ENCODE assay signal across 8 mouse cellular contexts in the genomic region with DNA sequence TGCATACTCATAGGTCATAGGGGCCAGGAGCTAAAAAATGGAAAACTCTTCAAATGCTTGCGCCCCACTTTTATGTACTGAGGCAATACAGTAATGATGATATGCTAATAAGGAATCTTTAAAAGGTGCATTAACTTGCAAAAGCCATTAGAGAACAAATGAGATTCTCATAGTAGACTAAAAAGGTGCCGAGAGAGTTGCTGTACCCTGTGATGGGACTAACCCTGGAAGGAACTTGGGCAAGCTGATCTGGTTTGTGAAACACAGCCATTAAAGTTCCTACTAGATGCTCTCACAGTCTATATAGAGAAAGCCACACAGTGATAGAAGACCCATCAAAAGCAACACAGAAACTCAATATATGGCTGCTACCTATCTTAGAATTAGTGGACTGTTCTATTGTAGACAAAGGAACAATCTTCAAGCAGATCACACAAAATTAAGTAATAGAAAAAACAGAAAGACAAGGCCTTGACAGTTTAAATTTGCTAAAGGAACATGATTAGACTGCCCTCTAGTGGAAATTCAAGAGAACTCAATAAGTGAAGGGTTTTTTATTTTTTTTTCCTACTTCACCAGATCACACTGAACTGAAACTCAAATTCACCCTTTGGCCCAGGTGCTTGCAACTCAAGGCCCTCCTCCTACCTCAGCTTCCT. TPM values are rescaled to one million over a fixed set of nuclear protein-coding genes. Genes with fewer than 3 reads are reported as not detected.
A peak's percentile ranks its signal among the peaks of the same experiment; 100 is the strongest.
DNase-seq lines count a peak whose midpoint lies in the region; ATAC-seq and TF ChIP-seq lines count a peak whose summit lies in the region.

No protein-coding gene starts in this region.

- H3K9me3 ChIP-seq in intestine, postnatal 0 days (ENCODE audit: control insufficient read depth): no peaks in the 10 kb centered on the region
- H3K9me3 ChIP-seq in intestine, embryonic 15.5 days: no peaks in the 10 kb centered on the region
- no peaks in the 10 kb centered on the region for H3K9me3 ChIP-seq in E14TG2a.4 (ENCODE audit: low read length)
- no peaks in the 10 kb centered on the region for H3K9me3 ChIP-seq in midbrain, embryonic 13.5 days

- H3K4me1 ChIP-seq in intestine, postnatal 0 days (replicated peaks; ENCODE audit: control insufficient read depth, insufficient read depth, low read length): no peaks in the 10 kb centered on the region
- no peaks in the 10 kb centered on the region for H3K4me1 ChIP-seq in intestine, embryonic 15.5 days (replicated peaks)
- H3K4me1 ChIP-seq in E14TG2a.4 (replicated peaks; ENCODE audit: low read depth, low read length): peaks cover 4% of the 10 kb centered on the region
- H3K4me1 ChIP-seq in midbrain, embryonic 13.5 days (replicated peaks): peaks cover 11% of the 10 kb centered on the region

- H3K4me3 ChIP-seq in intestine, postnatal 0 days (ENCODE audit: low read depth, low read length): no peak overlapping the region
- no peak overlapping the region for H3K4me3 ChIP-seq in intestine, embryonic 15.5 days (replicated peaks)
- no peak overlapping the region for H3K4me3 ChIP-seq in E14TG2a.4 (replicated peaks; ENCODE audit: low read length)
- H3K4me3 ChIP-seq in midbrain, embryonic 13.5 days (replicated peaks): no peak overlapping the region

- H3K4me2 ChIP-seq in intestine, postnatal 0 days (replicated peaks; ENCODE audit: low read depth): no peak overlapping the region
- no peak overlapping the region for H3K4me2 ChIP-seq in intestine, embryonic 15.5 days (replicated peaks)
- no peak overlapping the region for H3K4me2 ChIP-seq in midbrain, embryonic 13.5 days (replicated peaks)

- peak; percentile 39 for DNase-seq in embryo, embryonic 11 days
- DNase-seq in spleen, adult 12 weeks (ENCODE audit: low spot score): no peak
- DNase-seq in T-cell, adult 2 months (ENCODE audit: low spot score): no peak
- DNase-seq in left cerebral cortex, adult 8-10 months (ENCODE audit: low spot score in 2 of 2): no peak

- peaks cover 31% of the 10 kb centered on the region for H3K36me3 ChIP-seq in intestine, postnatal 0 days (ENCODE audit: control insufficient read depth, insufficient read depth)
- no peaks in the 10 kb centered on the region for H3K36me3 ChIP-seq in intestine, embryonic 15.5 days
- H3K36me3 ChIP-seq in E14TG2a.4 (ENCODE audit: insufficient read depth, low read length): peaks cover 2% of the 10 kb centered on the region
- no peaks in the 10 kb centered on the region for H3K36me3 ChIP-seq in midbrain, embryonic 13.5 days

- H3K27ac ChIP-seq in intestine, postnatal 0 days (ENCODE audit: low read depth, low read length): no peak overlapping the region
- no peak overlapping the region for H3K27ac ChIP-seq in intestine, embryonic 15.5 days
- peak overlapping the region; percentile 44 for H3K27ac ChIP-seq in midbrain, embryonic 13.5 days

- WGBS in intestine, postnatal 0 days: 83% methylated on average over 2 of the region's 2 CpGs
- 77% methylated on average over 2 of the region's 2 CpGs for WGBS in intestine, embryonic 15.5 days
- 54% methylated on average over 2 of the region's 2 CpGs for WGBS in midbrain, embryonic 13.5 days

- no peak for ATAC-seq in intestine, postnatal 0 days
- no peak for ATAC-seq in intestine, embryonic 15.5 days
- peak; percentile 50; the same call in 1 of the 2 replicates for ATAC-seq in midbrain, embryonic 13.5 days

- peak; percentile 77 for TF ChIP-seq CTCF in intestine, postnatal 0 days (IDR thresholded peaks at IDR 0.05; ENCODE audit: low read depth)
- TF ChIP-seq CTCF in E14TG2a.4 (conservative IDR thresholded peaks at IDR 0.05; ENCODE audit: low read length): peak; percentile 62

- H3K27me3 ChIP-seq in intestine, postnatal 0 days (replicated peaks; ENCODE audit: control insufficient read depth, insufficient read depth, low read length): no peaks in the 10 kb centered on the region
- H3K27me3 ChIP-seq in intestine, embryonic 15.5 days (replicated peaks): no peaks in the 10 kb centered on the region
- H3K27me3 ChIP-seq in E14TG2a.4 (ENCODE audit: insufficient read depth, low read length): no peaks in the 10 kb centered on the region
- no peaks in the 10 kb centered on the region for H3K27me3 ChIP-seq in midbrain, embryonic 13.5 days

- H3K9ac ChIP-seq in intestine, postnatal 0 days (ENCODE audit: low read depth, low read length): no peak overlapping the region
- H3K9ac ChIP-seq in intestine, embryonic 15.5 days: no peak overlapping the region
- no peak overlapping the region for H3K9ac ChIP-seq in midbrain, embryonic 13.5 days (replicated peaks)

RNA-seq across cellular contexts. Expression of gene Dtnbp1, which starts 24.3 kb away (rescaled TPM):
- 65.2 and 69.7 TPM in 2 replicates for polyA plus RNA-seq in intestine, postnatal 0 days (2015; fragmentation: Nextera tagmentation; extraction: Ambion mirVana)
- 62.0 and 63.8 TPM in 2 replicates for polyA plus RNA-seq in intestine, embryonic 15.5 days (2015; fragmentation: Nextera tagmentation; extraction: Ambion mirVana)
- 106 and 109 TPM in 2 replicates for polyA plus RNA-seq in midbrain, embryonic 13.5 days (2015; fragmentation: Nextera tagmentation; extraction: Ambion mirVana)
- 10 to 100 TPM; 77.5 to 93.8 (median 81.3) TPM for total RNA-seq in left cerebral cortex, adult 8-10 months (2022)
